Mouse (Mus musculus): ENCODE data around the gene Cdc14a. TPM values are rescaled to one million over a fixed set of nuclear protein-coding genes. Genes with fewer than 3 reads are reported as not detected.

Cdc14a gene
- polyA plus RNA-seq, 1 experiment from 2014 or later, result 15.3 TPM

DNA sequence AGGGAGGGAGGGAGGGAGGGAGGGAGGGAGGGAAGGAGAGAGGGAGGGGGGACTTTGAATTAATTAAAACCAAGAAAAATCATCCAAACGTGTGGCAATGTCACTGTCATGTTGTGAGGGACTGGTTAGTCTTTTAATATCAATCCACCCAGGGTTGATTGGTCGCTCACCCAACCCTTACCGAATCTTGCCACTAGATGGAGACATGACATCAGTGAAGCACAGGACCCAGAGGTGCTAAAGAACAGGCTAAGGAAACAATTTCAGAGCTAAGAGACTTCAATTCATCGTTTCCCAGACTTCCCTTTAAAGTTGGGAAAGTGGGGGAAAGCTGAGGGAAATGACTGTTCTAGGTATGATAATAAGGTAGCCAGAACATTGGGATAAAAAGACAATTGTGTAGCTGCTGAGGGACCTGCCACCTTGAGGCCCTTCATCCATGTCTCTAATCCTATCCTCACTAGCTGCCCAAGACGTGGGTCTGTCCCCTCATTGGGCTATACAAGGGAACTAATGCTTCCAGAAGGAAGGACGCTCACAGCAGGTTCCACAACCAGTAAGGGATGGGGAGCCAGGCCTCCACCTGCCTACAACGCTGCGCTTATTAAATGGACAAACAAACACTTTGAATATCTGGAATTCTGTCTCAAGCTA is 91.9 kb downstream of the Cdc14a start:
- Histone ChIP-seq H3K4me2 (ENCODE audit: low read depth, low read length) (no peak overlapping the region), H3K36me3 (replicated peaks; ENCODE audit: control insufficient read depth, insufficient read depth, low read depth, low read length) (no peaks in the 10 kb centered on the region), H3K27me3 (ENCODE audit: control insufficient read depth, insufficient read depth, low read length) (no peaks in the 10 kb centered on the region), H3K4me3 (ENCODE audit: low read depth, low read length) (no peak overlapping the region), H3K9ac (replicated peaks; ENCODE audit: low read length) (no peak overlapping the region), H3K9me3 (replicated peaks; ENCODE audit: control insufficient read depth, low read length) (no peaks in the 10 kb centered on the region), H3K27ac (replicated peaks; ENCODE audit: low read depth, low read length) (no peak overlapping the region), H3K4me1 (ENCODE audit: control insufficient read depth, insufficient read depth, low read length) (no peaks in the 10 kb centered on the region)
- 44% methylated on average over 8 of the region's 8 CpGs for WGBS
- DNase-seq (ENCODE audit: low spot score), result peak; percentile 79
- peak; percentile 70; the same call in 1 of the 2 replicates for ATAC-seq (replicated peaks; ENCODE audit: insufficient number of reproducible peaks, low FRiP score, low TSS enrichment, low read depth)

DNA sequence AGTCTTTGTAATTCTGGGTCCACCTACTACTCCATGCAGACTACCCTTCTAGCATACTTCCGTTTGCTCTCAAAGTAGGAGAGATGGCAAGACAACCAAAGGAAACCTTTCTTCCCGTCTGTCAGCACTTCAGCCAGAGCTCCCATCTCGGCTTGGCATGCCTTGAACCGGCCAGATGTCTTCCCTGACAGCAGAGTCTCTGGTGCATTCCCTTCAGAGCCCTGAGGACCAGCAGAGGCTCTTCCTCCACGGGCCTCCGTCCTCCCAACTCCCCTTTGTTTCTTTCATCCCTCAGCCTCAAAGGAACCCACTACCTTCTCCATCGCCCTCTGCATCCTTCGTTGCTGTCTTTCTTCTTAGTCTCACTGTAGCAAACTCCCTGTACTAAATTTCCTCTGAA is 93.9 kb downstream of the Cdc14a start:
- WGBS, result 81% methylated on average over 8 of the region's 8 CpGs
- Histone ChIP-seq H3K4me2 (ENCODE audit: low read depth, low read length) (no peak overlapping the region), H3K27ac (replicated peaks; ENCODE audit: low read depth, low read length) (no peak overlapping the region), H3K9ac (replicated peaks; ENCODE audit: low read length) (no peak overlapping the region), H3K4me3 (ENCODE audit: low read depth, low read length) (no peak overlapping the region), H3K27me3 (ENCODE audit: control insufficient read depth, insufficient read depth, low read length) (no peaks in the 10 kb centered on the region), H3K4me1 (ENCODE audit: control insufficient read depth, insufficient read depth, low read length) (no peaks in the 10 kb centered on the region), H3K36me3 (replicated peaks; ENCODE audit: control insufficient read depth, insufficient read depth, low read depth, low read length) (no peaks in the 10 kb centered on the region), H3K9me3 (replicated peaks; ENCODE audit: control insufficient read depth, low read length) (no peaks in the 10 kb centered on the region)
- DNase-seq (ENCODE audit: low spot score), result no peak
- no peak for ATAC-seq (replicated peaks; ENCODE audit: insufficient number of reproducible peaks, low FRiP score, low TSS enrichment, low read depth)

DNA sequence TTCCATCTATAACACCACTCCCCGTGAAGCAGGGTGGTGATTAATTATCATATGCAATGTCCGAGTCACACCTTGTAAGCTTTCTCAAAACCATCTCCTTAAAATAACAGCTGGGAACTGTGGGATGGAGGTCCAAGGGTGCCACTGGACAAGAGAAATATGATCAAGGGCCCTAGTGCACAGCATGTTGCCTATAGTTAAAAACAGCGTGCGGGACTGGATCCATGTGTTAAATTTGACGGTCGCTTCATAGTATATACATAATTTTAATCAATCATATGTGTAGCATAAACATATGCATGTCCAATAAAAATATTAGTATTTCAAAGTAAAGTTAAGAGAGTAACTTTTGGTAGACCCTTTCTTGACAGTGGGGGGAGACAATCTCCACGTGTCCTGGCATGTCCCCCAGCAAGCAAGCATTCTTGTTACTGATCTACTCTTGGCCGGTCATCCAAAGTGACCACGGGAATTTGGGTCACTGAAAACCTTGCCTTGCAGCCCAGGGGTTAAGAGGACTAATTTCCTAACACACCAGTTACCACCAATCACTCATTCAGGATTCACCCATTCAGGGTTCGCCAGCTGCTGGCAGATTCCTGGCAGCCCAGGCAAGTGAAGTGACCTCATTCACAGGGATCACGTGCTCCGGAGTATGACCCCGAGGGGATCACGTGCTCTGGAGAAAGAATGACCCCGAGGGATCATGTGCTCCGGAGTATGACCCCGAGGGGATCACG is 94.6 kb downstream of the Cdc14a start:
- no peak overlapping the region for H3K4me3 ChIP-seq (ENCODE audit: low read depth, low read length)
- H3K9ac ChIP-seq (replicated peaks; ENCODE audit: low read length), result no peak overlapping the region
- H3K4me1 ChIP-seq (ENCODE audit: control insufficient read depth, insufficient read depth, low read length), result no peaks in the 10 kb centered on the region
- H3K27ac ChIP-seq (replicated peaks; ENCODE audit: low read depth, low read length), result no peak overlapping the region
- DNase-seq (ENCODE audit: low spot score), result no peak
- 80% methylated on average over 18 of the region's 18 CpGs for WGBS
- H3K27me3 ChIP-seq (ENCODE audit: control insufficient read depth, insufficient read depth, low read length), result no peaks in the 10 kb centered on the region
- no peak for ATAC-seq (replicated peaks; ENCODE audit: insufficient number of reproducible peaks, low FRiP score, low TSS enrichment, low read depth)
- no peaks in the 10 kb centered on the region for H3K9me3 ChIP-seq (replicated peaks; ENCODE audit: control insufficient read depth, low read length)
- no peaks in the 10 kb centered on the region for H3K36me3 ChIP-seq (replicated peaks; ENCODE audit: control insufficient read depth, insufficient read depth, low read depth, low read length)
- no peak overlapping the region for H3K4me2 ChIP-seq (ENCODE audit: low read depth, low read length)

DNA sequence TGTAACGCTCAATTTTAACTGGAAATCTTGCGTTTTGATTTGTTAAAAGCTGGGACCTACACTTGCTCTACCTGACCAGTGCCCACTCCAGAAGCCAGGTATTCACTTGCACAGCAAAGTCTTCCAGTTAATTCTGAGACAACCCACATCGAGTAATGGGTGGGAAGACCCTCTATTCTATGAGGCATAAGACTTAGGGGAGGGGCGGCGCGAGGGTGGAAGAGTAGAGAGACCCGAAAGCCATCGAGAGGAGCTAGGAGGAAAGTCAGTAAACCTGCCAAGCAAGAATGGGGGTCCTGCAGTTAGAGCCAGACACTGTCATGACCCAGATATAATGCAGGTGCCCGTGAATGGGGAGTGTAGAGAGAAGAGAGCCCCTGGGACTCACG is 96.2 kb downstream of the Cdc14a start:
- Histone ChIP-seq H3K9ac (replicated peaks; ENCODE audit: low read length) (no peak overlapping the region), H3K27ac (replicated peaks; ENCODE audit: low read depth, low read length) (no peak overlapping the region), H3K4me1 (ENCODE audit: control insufficient read depth, insufficient read depth, low read length) (no peaks in the 10 kb centered on the region), H3K4me3 (ENCODE audit: low read depth, low read length) (no peak overlapping the region), H3K4me2 (ENCODE audit: low read depth, low read length) (no peak overlapping the region), H3K27me3 (ENCODE audit: control insufficient read depth, insufficient read depth, low read length) (no peaks in the 10 kb centered on the region), H3K9me3 (replicated peaks; ENCODE audit: control insufficient read depth, low read length) (no peaks in the 10 kb centered on the region), H3K36me3 (replicated peaks; ENCODE audit: control insufficient read depth, insufficient read depth, low read depth, low read length) (no peaks in the 10 kb centered on the region)
- WGBS, result 54% methylated on average over 10 of the region's 10 CpGs
- DNase-seq (ENCODE audit: low spot score) (no peak), ATAC-seq (replicated peaks; ENCODE audit: insufficient number of reproducible peaks, low FRiP score, low TSS enrichment, low read depth) (no peak)

DNA sequence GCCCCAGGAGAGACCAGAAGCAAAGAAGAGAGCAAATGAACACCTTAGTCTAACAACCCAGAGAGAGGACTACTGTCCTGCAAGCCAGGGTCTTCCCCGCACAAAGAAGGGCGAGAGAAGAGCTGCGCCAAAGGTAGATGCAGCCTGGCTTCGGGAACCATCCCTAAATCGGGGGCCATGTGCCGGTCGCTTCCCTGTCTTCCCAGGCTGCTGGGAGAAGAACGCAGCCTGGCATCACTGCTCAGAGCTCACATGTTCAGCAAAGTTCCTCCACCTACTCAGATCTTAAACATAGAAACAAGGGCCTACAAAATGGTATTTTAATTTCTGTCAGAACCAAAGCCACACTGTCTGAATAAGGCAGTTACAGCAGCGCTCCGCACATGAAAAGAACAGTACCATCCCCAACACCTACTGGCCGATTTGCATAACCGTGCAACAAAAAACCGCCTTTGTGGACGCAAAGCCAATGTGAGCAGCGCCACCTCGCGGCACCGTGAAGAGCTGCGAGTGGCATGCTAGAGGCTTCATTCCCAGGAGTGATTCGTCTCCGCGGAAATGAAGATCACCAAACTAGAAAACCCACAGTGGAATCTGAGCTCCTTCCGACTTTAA is 96.7 kb downstream of the Cdc14a start:
- Histone ChIP-seq H3K4me3 (ENCODE audit: low read depth, low read length) (no peak overlapping the region), H3K36me3 (replicated peaks; ENCODE audit: control insufficient read depth, insufficient read depth, low read depth, low read length) (no peaks in the 10 kb centered on the region), H3K27me3 (ENCODE audit: control insufficient read depth, insufficient read depth, low read length) (no peaks in the 10 kb centered on the region), H3K9ac (replicated peaks; ENCODE audit: low read length) (peak overlapping the region; percentile 3; the same call in 1 of the 2 replicates), H3K4me2 (ENCODE audit: low read depth, low read length) (peak overlapping the region; percentile 24; the same call in 1 of the 2 replicates), H3K4me1 (ENCODE audit: control insufficient read depth, insufficient read depth, low read length) (no peaks in the 10 kb centered on the region), H3K27ac (replicated peaks; ENCODE audit: low read depth, low read length) (no peak overlapping the region), H3K9me3 (replicated peaks; ENCODE audit: control insufficient read depth, low read length) (no peaks in the 10 kb centered on the region)
- DNase-seq (ENCODE audit: low spot score) (peak; percentile 88), ATAC-seq (replicated peaks; ENCODE audit: insufficient number of reproducible peaks, low FRiP score, low TSS enrichment, low read depth) (peak; percentile 54; the same call in 1 of the 2 replicates)
- WGBS, result 10% methylated on average over 23 of the region's 23 CpGs

DNA sequence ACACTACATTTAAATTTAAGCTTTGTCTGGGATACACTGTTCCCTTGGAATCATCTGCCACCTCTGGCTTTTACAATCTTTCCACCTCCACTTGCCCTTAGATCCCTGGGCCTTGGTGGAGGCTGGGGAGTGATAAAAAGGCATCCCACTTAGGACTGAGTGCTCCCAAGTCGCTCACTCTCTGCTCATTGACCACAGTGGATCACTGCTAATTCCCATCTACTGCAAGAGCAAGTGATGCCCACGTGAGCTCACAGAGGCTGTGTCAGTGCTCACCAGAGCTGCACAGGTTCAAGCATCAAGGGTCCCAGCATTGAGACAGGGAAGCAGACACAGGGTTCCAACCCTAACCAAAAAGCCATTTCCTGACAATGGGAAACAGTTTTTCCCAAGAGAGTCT is 98.3 kb downstream of the Cdc14a start:
- Histone ChIP-seq H3K27me3 (ENCODE audit: control insufficient read depth, insufficient read depth, low read length) (no peaks in the 10 kb centered on the region), H3K4me2 (ENCODE audit: low read depth, low read length) (no peak overlapping the region), H3K4me1 (ENCODE audit: control insufficient read depth, insufficient read depth, low read length) (no peaks in the 10 kb centered on the region), H3K36me3 (replicated peaks; ENCODE audit: control insufficient read depth, insufficient read depth, low read depth, low read length) (no peaks in the 10 kb centered on the region), H3K9ac (replicated peaks; ENCODE audit: low read length) (no peak overlapping the region), H3K4me3 (ENCODE audit: low read depth, low read length) (no peak overlapping the region), H3K27ac (replicated peaks; ENCODE audit: low read depth, low read length) (no peak overlapping the region), H3K9me3 (replicated peaks; ENCODE audit: control insufficient read depth, low read length) (no peaks in the 10 kb centered on the region)
- WGBS, result 85% methylated on average over 2 of the region's 2 CpGs
- DNase-seq (ENCODE audit: low spot score) (no peak), ATAC-seq (replicated peaks; ENCODE audit: insufficient number of reproducible peaks, low FRiP score, low TSS enrichment, low read depth) (no peak)

DNA sequence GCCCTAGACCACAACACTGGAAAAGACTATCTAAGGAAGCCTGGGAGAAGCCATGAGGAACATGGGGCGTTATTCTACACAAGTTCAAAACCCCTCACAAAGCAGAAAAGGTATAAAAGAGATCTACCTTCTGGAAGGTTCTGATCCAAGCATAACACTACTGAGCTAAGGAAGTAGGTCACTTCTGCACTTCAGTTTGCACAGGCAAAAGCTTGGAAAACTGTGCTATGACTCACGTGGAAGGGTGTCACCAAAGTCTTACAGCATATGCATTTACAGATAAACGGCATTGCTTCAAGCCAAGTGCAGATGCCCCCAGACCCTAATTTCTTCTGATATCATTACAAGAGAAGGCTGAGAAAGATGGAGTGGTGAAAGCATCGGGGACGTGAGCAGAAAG is 104.1 kb downstream of the Cdc14a start:
- Histone ChIP-seq H3K27ac (replicated peaks; ENCODE audit: low read depth, low read length) (no peak overlapping the region), H3K4me2 (ENCODE audit: low read depth, low read length) (no peak overlapping the region), H3K27me3 (ENCODE audit: control insufficient read depth, insufficient read depth, low read length) (no peaks in the 10 kb centered on the region), H3K4me1 (ENCODE audit: control insufficient read depth, insufficient read depth, low read length) (no peaks in the 10 kb centered on the region), H3K36me3 (replicated peaks; ENCODE audit: control insufficient read depth, insufficient read depth, low read depth, low read length) (no peaks in the 10 kb centered on the region; the same call in 1 of the 2 replicates), H3K9me3 (replicated peaks; ENCODE audit: control insufficient read depth, low read length) (no peaks in the 10 kb centered on the region), H3K9ac (replicated peaks; ENCODE audit: low read length) (no peak overlapping the region), H3K4me3 (ENCODE audit: low read depth, low read length) (no peak overlapping the region)
- ATAC-seq (replicated peaks; ENCODE audit: insufficient number of reproducible peaks, low FRiP score, low TSS enrichment, low read depth) (no peak), DNase-seq (ENCODE audit: low spot score) (no peak)
- WGBS, result 92% methylated on average over 5 of the region's 5 CpGs

DNA sequence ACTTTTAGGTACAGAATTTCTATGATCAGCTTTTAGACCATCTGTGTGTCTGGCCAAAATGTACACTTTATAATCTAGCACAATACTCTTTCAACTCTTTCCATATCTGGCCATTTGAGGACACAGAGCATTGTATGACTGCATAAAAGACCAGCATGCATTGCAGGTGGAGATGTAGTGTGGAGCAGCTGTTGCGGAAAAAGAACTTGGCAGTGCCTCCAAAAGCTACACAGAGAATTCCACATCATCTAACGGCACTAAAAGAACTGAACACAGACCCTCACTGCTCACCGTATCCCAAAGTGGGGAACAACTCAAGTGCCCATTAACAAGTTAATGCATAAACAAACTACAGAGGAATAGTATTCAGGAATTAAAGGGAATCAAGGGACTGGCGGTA is 112.0 kb downstream of the Cdc14a start:
- WGBS, result 93% methylated on average over 4 of the region's 4 CpGs
- Histone ChIP-seq H3K27me3 (ENCODE audit: control insufficient read depth, insufficient read depth, low read length) (no peaks in the 10 kb centered on the region), H3K9me3 (replicated peaks; ENCODE audit: control insufficient read depth, low read length) (no peaks in the 10 kb centered on the region), H3K9ac (replicated peaks; ENCODE audit: low read length) (no peak overlapping the region), H3K4me2 (ENCODE audit: low read depth, low read length) (no peak overlapping the region), H3K27ac (replicated peaks; ENCODE audit: low read depth, low read length) (no peak overlapping the region), H3K36me3 (replicated peaks; ENCODE audit: control insufficient read depth, insufficient read depth, low read depth, low read length) (no peaks in the 10 kb centered on the region; the same call in none of the 2 replicates), H3K4me3 (ENCODE audit: low read depth, low read length) (no peak overlapping the region), H3K4me1 (ENCODE audit: control insufficient read depth, insufficient read depth, low read length) (no peaks in the 10 kb centered on the region)
- ATAC-seq (replicated peaks; ENCODE audit: insufficient number of reproducible peaks, low FRiP score, low TSS enrichment, low read depth), result no peak
- DNase-seq (ENCODE audit: low spot score), result no peak
